Mouse (Mus musculus): ENCODE data around the gene Mef2b.

GRCm38 (mm10) chr8:70120667-70121066, 18.8 kb upstream of the Mef2b start, which contains the start of gene Ncan:
- TF ChIP-seq CTCF (IDR thresholded peaks at IDR 0.05; ENCODE audit: borderline replicate concordance, control insufficient read depth, extremely low read depth, insufficient read depth, low read length, poor library complexity) (no peak), POLR2A (IDR thresholded peaks at IDR 0.05; ENCODE audit: control insufficient read depth, extremely low read depth, insufficient read depth, low read length, poor library complexity) (no peak)
